Mouse (Mus musculus) cerebellum, adult 2 months (tissue): ENCODE measurements around the gene Mon1a.

Experiments
- CTCF ChIP-seq: fragments of 200-500 bp; IDR thresholded peaks from 2 replicates; pipeline ENCODE4 v1.5.1; 2011; ENCODE audit warnings: low read depth, mild to moderate bottlenecking, control low read depth, low read length, moderate library complexity, borderline replicate concordance; ENCODE audit not compliant: insufficient read depth
- POLR2A ChIP-seq: fragments of 200-500 bp; IDR thresholded peaks from 2 replicates; pipeline ENCODE4 v1.6.1; 2011; ENCODE audit warnings: low read length, control low read depth, borderline replicate concordance; ENCODE audit not compliant: insufficient read depth

DNA sequence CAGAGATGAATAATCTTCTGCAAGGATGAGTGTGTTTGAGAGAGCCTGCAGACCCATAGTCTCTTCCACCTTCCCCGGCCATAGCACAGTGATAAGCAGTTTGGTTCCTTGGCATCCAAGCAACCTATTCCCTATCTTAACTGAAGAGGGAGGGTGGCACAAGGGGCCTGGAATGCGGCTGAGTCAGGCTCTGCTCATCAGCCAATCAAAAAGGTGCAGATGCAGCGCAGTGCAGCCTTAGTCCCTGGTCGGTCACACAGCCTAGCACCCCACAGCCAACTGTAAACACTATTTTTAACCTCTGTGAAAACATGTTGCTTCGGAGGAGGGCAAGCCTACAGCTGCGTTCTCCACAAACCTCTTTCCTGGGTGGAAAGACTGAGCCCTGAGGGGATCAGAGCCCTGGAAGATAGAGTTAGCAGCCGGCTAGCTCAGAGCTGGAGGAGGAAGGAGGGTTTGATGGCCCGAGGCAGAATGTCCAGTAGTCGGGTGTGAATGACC is 39.0 kb downstream of the Mon1a start:
- TF ChIP-seq CTCF (no peak), POLR2A (no peak)
